Mouse (Mus musculus): ENCODE measurements around the gene Slc45a1. TPM values are rescaled to one million over a fixed set of nuclear protein-coding genes. Genes with fewer than 3 reads are reported as not detected.
A peak's percentile ranks its signal among the peaks of the same experiment; 100 is the strongest.
"Not testable (repeated sequence)": the region's sequence is repeated elsewhere in the genome, so short reads cannot be mapped to it uniquely, and the experiment has no call there.

The Slc45a1 gene
- total RNA-seq, 2 experiments from 2014 or later = not detected

DNA sequence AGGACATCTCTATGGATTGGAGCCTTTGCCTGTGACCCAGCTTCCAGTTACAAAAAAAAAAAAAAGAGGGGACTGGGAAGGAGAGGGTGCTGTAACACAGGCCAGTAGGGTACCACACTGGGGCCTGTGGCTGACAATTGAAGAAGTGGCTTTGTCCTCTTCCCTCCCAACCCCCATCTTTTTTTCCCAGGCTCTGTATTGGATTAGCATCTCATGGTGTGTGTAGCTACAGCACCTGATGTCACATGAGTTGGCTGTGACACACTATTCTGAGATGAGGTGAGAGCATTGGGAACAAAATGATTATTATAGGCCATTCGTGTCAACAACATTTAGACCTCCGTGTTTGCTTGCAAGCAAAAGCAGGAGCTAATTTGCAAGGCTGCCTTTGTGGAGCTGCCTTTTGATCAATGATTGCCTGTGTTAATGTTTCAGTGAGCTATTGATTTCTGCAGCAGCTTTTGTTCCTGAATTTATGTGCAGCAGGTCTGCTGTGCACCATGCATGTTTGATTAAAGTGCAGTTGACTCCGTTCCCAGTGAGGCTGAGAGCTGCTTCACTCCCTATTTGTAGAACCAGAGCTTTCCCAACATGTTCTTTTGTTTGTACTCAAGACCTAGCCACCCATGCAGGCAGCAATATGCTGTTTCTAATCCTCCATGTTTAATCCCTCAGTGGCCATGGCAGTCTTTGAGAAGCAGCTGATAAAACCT, 45.4 kb downstream of the Slc45a1 start:
- no peak for DNase-seq
- intact Hi-C loops (cut with DNase I) = no loop called here

DNA sequence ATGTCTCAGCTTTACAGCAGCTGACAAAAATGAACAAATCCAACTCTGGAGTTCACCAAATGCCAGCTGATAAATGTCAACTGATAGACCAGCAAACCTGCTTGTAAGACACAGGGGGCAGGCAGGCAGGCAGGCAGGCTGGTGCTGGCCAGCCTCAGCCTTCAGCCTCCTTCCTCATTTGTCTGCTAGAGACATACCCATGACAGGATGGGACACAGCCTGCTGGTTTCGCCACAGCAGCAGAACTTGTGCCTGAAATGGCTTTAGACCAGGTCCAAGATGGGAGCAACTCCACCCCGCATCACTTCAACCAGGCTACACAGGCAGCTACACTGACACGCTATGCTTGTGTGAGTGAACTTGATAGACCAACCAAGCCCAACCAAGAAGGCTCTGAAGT, 46.2 kb downstream of the Slc45a1 start:
- no peak for DNase-seq
- intact Hi-C loops (cut with DNase I) = no loop called here

DNA sequence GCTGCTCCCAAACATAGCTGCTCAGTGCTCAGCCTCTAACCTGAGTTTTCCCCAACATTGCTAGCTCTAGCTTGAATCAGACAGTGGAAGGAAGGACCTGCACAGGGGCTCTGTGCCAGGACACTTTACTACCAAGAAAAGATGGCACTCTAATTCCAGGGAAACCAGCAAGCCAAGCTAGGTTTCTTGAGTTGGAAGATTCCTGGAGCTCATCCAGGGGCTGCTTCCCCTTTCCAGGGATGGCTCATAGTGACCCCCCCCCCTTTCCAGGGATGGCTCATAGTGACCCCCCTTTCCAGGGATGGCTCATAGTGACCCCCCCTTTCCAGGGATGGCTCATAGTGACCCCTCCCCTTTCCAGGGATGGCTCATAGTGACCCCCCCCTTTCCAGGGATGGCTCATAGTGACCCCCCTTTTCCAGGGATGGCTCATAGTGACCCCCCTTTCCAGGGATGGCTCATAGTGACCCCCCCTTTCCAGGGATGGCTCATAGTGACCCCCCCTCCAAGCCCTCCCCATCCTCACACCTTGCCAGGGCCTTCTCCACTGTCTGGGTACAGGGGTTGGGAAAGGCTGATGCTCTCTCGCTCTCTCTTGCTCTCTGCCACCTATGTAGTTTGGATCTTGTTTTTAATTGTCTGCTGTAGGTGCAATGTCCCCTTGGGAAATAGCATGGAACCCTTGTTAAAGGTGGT, 48.5 kb downstream of the Slc45a1 start:
- intact Hi-C loops (cut with DNase I) = no loop called here
- no peak for DNase-seq

DNA sequence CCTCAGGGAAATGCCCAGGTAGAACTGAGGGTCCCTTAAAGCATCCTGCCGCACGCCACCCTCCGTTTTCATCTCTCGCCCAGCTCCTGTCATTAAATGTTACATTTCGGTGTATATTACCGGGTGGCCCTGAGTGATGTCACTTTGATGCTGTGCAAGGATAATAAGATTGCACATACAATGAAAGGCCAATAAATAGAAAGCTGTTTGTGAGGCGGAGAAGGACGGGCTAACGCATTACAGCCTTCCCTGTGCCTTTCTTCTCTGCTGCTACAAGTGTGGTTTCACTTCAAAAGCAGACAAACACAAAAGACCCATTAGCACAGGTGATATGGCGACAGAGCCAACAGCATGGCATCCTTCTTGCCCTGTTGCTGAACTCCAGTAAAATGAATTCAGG, 50.5 kb downstream of the Slc45a1 start:
- intact Hi-C loops (cut with DNase I) = no loop called here
- DNase-seq = no peak

DNA sequence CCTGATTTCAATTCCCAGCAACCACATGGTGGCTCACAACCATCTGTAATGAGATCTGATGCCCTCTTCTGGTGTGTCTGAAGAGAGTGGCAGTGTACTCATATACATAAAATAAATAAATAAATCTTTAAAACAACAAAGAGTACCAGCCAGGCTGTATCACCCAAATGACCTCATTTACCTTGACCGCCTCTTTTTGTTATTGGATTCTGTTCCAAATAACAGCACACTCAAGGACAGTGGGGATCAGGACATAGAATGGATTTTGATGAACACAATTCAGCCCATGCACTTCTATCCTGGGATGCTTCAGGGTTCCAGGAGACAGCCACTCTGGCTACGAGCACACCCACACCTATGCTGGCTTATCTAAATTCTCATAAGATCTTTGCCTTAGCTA, 51.5 kb downstream of the Slc45a1 start:
- intact Hi-C loops (cut with DNase I); DNase-seq: not testable (repeated sequence)

DNA sequence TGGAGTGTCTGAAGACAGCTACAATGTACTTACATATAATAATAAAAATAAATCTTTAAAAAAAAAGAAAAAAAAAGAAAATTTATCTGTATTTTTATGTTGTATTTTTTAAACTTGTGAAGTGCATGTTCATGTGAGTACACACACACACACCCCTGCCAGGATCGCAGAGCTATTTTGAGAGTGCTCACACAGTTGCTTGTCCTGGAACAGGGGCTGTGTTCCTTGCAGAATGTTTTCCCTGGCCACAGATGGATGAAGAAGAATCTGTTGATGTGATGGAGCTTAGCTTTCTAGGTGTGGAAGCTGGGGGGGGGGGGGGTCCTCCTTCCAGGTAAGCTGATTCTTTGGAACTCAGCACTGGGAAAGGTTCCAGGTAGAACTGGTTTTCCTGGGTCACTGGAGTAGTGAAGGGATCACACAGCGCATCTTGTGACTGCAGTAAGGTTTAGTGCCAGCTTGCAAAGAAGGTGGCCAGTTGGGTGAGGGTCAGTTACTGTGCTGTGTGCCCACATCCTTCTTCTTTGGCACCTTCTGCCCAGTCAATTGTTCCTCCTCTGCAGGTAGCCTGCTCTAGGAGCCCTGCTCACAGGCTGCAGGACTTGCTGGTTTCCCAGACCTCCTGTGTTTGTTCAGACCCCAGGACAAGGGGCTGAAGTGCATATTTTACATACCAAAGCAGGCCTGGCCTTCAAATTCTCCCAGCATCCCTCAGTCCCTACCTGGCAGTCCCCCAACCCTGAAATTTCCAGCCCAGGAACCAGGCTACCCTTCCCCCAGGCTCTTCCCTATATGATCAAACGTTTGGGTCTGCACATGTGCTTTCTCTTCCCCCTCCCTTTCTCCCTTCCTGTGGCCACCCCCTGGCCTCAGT, 52.6 kb downstream of the Slc45a1 start:
- DNase-seq = peak; percentile 42 to 46
- intact Hi-C loops (cut with DNase I) = no loop called here

DNA sequence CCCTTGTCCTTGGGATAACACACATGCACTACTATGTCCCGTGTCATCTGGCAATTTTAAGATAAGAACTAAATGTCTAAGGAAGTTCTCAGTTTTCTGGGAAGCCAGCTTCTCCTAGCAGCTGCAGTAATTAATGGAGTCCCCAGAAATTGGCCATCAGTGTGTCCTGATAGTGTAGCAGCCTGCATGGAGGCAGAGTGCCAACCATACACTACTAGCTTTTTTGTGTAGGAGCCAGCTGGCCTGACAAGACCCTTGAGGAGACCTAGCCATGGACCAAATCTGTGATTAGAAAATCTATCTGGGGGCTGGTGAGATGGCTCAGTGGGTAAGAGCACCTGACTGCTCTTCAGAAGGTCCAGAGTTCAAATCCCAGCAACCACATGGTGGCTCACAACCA, 53.3 kb downstream of the Slc45a1 start:
- intact Hi-C loops (cut with DNase I) = no loop called here
- DNase-seq = peak; percentile 66 to 70

DNA sequence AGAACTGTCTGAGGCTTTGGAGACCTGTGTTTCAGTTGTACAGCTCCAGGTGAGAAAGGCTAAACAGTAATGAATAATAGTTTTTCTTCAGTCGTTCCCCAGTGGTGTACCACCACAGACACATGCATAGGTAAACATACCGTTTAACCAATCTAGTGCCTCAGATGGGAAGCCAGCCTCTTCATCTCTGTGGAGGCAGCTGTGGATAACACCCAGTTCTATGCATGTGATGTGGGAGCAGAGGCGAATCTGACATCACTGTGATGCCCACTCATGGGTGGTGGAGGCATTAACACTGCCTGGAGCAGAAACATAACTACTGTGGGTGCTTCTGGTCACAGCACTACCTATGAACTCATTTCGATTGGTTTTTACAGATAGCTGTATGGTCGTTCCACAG, 56.0 kb downstream of the Slc45a1 start:
- intact Hi-C loops (cut with DNase I) = no loop called here

DNA sequence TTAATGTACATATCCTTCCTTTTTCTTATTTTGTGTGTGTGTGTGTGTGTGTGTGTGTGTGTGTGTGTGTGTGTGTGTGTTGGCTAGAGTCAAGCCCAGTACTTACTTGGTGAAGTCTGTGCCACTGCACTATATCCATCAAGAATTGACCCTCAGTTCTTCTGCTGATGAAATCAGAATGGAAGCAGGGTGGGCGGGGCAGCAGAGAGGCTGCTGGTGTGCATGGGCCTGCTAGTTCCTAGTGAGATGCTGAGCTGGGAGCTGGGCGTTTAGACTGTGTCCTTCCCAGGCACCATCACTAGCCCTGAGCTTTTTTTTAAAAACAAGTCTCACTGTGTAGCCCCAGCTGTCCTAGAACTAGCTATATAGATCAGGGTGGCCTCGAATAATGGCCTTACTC, 56.9 kb downstream of the Slc45a1 start:
- no peak for DNase-seq
- intact Hi-C loops (cut with DNase I) = no loop called here

More for the DNA sequence above, 56.0 kb downstream of the Slc45a1 start:
- no peak for DNase-seq

DNA sequence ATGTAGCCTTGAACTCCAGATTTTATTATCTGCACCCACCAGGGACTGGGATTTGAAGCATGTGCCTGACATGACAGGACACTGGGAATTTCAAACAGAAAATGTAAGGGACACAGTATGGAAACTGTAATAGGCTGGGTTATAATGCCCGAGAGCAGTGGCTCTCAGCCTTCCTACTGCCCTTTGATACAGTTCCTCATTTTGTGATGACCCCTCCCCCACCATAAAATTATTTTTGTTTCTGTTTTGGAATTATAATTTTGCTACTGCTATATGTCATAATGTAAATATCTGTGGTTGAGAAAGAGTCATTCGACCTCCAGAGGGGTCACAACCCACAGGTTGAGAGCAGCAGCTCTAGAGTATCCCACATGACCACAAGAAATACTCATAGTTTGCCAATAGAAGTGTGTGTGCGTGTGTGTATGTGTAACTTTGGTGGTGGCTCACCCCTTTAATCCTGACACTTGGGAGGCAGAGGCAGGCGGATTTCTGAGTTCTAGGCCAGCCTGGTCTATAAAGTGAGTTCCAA, 57.6 kb downstream of the Slc45a1 start:
- no peak for DNase-seq
- intact Hi-C loops (cut with DNase I) = no loop called here

DNA sequence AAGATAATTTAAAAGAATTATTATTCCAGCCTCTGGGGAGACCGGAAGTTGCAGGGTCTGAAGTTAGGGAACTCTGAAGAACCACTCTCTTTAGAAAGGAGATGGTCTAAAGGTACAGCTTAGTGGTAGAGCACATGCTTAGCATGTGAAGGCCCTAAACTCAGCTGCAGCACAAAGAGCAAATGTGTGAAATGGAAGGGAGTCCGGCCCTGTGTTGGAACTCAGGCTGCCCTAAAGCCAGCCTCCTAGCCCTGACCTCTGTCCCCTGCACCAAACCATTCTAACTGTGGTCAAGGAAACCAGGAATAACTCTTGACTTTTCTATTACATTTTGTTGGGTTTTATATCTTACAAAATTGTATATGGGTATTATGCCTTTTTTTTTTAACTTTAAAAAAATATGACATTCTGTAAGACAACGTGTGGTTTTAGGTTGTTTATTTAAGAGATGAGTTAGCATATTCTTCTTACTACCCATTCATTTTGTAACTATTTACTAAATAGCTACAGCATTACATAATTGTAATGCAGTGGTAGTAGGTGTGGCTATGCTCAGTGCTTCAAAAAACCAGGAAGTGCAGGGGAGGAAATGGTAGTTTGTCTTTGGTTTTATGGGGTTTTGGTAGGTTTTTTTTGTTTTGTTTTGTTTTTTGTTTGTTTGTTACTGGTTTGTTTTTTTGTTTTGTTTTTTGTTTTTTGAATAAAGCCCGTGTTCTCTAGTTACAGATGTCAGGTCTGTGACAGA, 58.3 kb downstream of the Slc45a1 start:
- no peak for DNase-seq
- intact Hi-C loops (cut with DNase I) = no loop called here

DNA sequence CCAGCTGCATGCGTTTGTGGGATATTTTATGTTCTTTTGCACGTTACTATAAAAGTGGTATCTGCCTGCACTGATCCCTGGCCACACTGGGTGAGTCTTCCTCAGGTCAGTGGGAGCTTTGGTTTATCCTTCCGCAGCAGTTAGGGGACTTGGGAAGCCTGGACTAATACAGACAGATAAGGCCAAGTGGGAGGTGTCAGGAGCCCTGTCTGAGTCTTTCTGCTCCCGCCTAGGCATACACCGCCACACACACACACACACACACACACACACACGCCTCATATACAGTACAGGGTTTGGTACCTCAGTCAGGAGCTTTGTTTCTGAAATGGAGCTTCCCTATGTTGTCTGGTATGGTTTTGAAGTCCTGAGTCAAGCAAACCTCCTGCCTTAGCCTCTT, 59.9 kb downstream of the Slc45a1 start:
- intact Hi-C loops (cut with DNase I) = no loop called here
- DNase-seq = no peak

DNA sequence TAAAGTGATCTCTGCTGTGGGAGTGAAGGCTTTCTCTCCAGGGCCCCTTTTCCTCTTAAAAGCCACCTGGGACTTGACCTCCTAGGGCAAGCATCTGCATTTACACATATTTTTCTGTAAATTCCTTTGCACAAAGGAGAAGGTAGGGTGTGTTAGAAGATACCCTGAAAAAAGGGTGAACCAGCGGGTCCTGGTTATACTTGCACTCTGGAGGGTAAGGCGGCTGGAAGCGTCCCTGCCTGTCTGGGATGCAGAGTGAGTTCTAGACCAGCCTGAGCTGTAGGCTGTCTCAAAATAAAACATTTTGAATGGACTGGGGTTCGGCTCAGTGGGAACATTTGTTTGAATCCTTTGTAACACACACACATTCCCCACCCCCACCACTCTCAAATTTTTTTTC, 60.4 kb downstream of the Slc45a1 start:
- DNase-seq = no peak
- intact Hi-C loops (cut with DNase I) = no loop called here

DNA sequence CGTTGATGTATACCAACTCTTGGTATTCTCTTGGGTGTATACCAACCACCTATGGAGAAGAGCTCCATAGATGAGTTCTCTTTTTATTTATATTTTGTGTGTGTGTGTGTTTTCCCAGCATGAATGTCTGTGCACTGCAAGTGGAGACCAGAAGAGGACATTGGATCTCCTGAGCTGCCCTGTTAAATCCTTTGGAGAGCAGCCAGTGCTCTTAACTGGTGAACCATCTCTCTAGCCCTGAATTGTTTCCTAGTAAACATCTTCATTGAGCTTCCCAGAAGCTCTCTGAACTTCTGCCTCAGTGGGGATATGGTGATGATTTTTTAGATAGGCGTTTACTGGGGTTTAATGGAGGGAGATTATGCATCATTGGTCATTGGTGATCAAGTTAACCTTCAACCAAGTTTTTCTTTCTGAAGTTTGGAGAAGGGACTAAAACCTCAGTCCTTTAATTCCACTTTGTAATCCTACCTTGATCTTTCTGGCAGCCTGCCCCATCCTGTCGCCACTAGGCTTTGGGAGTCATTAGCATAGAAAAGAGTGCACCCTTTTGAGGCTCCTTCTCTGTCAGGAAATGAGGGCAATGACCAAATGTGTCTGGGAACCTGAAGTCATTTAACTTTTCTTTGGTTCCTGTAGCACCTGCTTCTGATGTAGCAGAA, 61.2 kb downstream of the Slc45a1 start:
- intact Hi-C loops (cut with DNase I) = no loop called here
- DNase-seq = no peak

DNA sequence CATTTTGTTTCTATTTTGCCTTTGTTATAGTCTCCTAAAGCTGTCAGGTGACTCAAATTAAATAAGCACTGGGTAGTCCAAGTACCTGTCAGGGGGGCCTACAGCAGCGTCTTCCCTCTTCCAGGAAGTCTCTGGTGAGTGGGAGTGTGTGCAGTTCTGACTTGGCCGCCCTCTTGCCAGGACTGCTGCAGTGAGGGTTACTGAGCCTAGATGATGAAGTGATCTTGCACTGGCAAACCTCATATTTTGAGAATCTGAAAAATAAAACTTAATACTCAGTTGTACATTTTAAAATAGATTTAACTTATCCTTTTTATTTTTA, 63.7 kb downstream of the Slc45a1 start:
- DNase-seq = no peak
- intact Hi-C loops (cut with DNase I) = no loop called here

DNA sequence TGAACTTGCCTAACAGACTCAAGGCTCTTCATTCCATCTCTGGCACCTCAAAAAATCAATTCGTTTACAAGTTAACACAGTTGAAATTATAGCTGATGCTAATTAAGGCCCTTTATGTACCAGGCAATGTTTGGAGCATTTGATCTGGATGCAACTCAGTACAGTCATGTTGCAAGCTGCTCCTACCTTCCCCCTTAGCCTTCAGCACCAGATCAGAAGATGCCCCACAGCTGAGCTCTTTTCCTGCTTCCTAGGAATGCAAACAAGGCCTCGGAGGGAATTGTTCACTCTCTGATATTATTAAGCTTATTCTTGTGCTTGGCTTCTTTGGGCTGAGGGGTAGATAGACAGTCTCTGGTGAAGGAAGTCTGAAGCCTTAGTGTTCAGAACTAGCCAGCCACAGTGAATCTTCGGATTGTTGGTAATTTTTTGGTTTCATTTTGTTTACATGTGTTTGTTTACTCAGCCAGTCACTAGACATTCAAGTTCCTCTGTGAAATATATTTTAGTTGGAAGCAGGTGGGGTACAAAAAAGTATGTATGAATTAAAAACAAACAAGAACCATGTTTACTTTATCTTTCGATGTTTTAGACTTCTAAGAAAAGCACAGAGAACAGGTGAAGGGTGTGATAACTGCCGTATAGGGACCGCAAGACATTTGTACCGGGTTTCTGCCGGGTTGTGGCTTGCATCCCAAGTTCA, 64.2 kb downstream of the Slc45a1 start:
- intact Hi-C loops (cut with DNase I) = no loop called here

DNA sequence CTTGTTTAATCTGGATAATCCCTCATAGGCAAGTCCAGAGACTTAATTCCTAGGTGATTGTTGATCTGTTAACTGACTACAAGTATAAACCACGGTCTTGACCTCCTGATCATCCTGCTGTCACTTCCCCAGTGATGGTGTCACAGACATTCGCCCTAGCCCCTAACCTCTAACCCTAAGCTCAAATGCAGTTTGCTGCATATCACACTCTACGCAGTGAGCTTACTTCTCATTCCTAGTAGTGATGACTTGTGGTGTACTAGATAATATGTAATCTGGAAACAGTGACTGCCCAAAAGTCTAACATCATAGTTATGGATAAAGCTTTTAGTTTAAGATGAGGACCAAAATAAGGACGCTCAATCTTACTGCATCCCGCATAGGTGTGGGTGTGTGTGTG, 65.7 kb downstream of the Slc45a1 start:
- DNase-seq = no peak
- intact Hi-C loops (cut with DNase I) = no loop called here

More for the DNA sequence above, 64.2 kb downstream of the Slc45a1 start:
- no peak for DNase-seq

DNA sequence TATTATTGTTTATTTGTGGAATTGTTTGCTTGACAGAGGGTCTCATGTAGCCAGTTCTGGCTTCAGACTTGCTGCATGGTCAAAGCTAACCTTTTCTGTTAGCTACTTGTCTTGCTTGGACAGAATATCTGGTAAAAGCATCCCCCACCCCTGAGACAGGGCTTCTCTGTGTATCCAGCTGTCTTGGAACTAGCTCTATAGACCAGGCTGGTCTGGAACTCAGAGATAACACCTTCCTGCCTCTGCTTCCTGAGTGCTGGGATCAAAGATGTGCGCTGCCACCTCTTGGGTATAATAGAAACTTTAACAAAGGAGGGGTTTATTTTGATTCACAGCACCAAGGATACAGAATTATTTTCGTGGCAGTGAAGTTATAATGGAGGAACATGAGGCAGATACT, 66.2 kb downstream of the Slc45a1 start:
- no peak for DNase-seq
- intact Hi-C loops (cut with DNase I) = loop anchor here (2.0 kb wide), 1 partner anchor 15 kb away; no protein-coding TSS in a partner anchor

DNA sequence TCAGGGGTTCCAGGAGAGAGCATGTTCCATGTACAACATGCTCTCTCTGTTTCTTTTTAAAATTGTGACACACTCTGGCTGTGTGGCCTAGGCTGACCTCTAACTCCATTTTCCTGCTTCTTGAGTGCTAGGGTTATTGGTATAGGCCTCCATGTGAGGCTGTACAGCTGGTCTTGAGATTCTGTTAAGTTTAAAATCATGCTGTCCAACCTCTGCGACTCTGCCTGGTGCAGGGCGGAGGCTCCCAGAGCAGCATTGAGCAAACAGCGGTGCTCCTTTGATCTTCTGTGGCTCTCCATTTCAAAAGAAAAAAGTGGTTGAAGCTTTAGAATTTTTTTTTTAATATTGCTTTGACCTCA, 68.2 kb downstream of the Slc45a1 start:
- intact Hi-C loops (cut with DNase I) = loop anchor here (2.0 kb wide), 1 partner anchor 13 kb away; no protein-coding TSS in a partner anchor
- DNase-seq = no peak

Data from heart, postnatal 10 days (tissue).